Mouse (Mus musculus) erythroid progenitor cell, adult 5-6 weeks (primary cell): Measurements from ENCODE around the gene Tbxas1. TPM values are rescaled to one million over a fixed set of nuclear protein-coding genes. Genes with fewer than 3 reads are reported as not detected.

Experiments
- ATAC-seq: replicated peaks from 2 replicates; pipeline ENCODE4 v1.8.0; 2016; ENCODE audit warnings: moderate number of reproducible peaks, mild to moderate bottlenecking, moderate TSS enrichment, inconsistent platforms; ENCODE audit not compliant: poor library complexity, low FRiP score, severe bottlenecking
- total RNA-seq, 2 experiments: library from RNA; stranded (forward) in 1 of 2; stranded (reverse) in 1 of 2; fragments of 150-400 nt in 1 of 2; fragments of 186-747, 209-891 nt in 1 of 2; gene quantifications; 2 replicates each; pipeline versions ENCODE4 v1.2.3 to v1.2.4; 2015 to 2017; ENCODE audit warnings: low replicate concordance in 2 of 2

Gene Tbxas1
- total RNA-seq, 2 experiments from 2014 or later: 18.6 to 18.9 TPM

DNA sequence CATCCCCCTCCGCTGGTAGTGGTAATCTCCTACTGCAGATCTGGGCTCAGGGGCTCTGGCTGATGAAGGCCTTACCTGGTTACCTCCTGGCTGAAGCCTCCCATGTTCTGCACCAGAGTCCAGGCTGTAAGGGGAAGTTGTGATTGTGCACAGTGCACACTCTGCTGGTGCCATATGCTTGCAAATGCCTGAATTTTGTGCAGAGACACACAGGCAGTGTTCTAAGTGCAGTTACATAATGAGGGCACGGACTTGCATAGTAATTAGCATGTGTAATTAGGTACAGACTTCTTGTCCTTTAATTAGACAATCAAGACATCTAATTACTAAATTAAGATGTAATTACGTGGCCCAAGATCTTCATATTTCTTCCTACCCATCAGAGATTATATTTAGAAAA, 70.5 kb downstream of the Tbxas1 start:
- no peak for ATAC-seq

DNA sequence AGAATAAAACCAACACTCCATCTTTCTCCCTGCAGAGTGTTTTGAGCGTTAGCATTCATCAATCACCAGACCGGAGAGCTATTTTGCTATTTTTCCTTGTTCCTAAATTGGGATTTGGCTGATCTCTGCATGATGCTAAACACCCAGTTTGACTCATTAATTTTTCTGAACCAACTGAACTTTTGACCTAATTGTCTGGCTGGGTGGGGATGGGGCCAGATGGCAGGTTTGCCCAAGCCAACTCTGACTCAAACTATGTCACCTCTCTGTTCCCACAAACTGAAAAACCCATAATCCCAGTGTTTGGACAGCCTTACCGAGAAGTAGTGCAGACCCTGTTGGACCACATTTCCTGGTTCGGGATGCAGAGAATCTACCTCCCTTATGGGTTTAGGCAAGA, 72.1 kb downstream of the Tbxas1 start:
- no peak for ATAC-seq

DNA sequence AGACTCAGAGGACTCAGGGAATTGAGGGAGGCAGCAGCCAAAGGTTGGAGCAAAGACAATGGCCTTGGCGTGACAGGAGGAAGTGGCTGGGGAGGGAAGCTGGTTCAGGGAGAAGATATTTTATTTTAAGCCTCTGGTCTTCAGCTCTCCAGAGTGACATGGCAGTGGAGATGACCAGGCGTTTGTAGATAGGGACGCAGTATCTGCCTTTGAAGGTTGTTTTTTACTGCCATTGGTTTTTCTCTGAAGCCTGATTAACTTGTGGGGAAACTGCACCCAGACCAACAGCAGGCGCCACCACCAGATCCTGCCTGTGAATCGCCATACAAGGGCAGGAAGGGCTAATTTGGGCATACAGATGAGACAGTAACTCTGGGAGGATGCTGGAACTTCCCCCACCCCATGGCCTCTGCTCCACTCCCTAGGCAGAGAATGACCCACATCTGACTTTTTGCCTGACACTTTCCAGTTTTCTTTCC, 74.5 kb downstream of the Tbxas1 start:
- ATAC-seq: no peak

DNA sequence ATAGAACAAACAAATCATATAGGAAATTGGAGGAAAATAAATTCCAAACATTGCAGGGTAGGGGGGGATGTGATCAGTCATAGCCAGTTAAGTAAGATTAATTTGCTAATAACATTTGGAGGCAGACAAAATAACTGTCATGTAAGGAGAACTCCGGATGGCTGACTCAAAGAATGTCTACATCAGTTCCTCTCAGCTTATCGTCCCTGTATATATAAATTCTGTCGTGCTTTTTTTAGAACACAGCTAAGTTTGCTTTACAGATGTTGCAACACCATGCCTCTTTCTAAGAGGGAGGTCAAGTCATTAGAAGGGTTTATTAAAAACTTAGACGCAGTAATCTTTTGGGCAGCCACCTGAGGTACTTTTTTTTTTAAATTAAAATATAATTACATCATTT, 75.1 kb downstream of the Tbxas1 start:
- ATAC-seq: no peak

DNA sequence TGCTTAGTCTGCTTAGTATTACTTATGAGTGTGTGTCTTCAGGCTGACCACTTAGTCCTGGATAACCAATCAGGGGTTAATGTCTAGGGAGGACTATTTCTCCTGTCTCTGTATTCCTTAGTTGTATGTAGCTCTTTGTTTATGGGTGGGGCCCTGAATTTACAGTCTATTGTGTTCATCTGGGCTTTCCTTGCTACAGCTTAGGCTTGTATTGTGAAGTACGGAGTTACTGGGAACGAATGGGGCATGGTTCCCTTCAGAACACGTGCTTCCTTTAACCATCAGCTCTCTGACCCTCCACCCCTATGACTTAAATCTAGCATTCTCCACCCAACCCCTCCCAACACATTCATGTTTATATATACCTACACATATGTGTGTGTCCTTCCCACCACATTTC, 75.6 kb downstream of the Tbxas1 start:
- no peak for ATAC-seq

DNA sequence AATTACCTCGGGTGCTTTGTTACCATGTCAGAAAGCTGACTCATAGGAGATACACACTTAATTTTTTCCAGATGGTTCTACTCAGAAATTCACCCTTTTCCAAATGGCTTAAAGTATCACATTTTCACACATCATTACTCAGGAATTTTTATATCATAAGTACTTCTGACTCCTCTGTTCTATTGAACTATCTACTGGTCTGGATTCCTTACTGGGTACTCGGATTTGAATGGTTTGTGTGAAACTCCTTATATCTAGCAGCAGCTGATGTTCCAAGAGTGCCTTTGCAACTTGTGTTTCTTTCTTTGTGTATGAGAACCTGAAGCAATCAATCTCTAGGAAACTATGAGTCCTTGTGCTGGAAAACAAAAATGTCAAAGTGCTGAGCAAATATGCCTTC, 81.4 kb downstream of the Tbxas1 start:
- ATAC-seq: no peak

DNA sequence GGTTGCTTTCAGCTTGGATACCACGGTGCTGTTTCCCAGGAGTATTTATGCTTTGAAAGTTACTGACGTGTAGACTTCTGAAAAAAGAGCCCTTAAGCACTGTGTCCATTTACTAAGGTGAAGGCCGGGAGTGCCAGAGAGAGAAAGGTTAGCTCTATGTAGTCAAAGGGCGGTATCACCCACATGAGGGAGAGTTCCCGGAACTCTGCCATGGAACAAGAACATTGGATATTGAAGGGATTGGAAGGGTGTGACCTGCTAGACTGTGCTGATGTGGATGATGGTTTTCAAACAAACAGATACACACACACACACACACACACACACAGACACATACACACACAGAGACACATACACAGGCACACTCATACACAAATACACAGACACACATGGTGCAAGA, 82.0 kb downstream of the Tbxas1 start:
- ATAC-seq: no peak

DNA sequence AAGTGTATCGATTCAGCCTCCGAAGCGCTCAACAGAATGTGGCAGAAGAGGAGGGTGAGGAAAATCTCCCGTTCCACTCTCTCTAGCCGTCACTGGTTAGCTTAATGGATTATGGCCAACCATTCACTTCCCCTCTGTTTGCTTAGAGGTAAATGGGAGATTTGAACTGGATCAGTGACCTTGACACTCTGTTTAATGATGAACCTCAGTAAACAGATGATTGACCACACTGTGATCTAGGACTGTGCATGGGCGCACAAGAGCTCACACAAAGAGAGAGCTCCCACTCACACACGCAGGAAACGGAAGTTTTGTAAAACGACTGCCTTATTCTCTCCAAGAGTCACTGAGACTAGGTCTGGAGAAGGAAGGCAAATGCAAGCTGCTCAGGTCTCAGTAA, 84.3 kb downstream of the Tbxas1 start:
- ATAC-seq: no peak

DNA sequence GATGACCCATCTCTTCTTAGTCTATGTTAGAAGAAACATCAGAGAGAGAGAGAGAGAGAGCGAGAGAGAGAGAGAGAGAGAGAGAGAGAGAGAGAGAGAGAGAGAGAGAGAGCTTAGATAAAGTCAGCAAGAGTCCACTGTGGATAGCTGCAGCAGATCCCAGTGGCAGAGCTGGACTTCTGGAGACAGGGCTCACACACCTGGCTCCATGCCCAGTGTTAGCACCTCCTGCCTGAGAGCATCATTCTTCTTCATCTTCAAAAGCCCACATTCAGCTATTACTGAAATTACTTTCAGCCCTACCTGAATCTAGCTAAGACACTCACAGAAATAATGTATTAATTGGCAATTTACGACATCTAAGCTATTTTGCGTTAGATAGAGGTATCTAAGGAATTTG, 85.2 kb downstream of the Tbxas1 start:
- ATAC-seq: no peak

DNA sequence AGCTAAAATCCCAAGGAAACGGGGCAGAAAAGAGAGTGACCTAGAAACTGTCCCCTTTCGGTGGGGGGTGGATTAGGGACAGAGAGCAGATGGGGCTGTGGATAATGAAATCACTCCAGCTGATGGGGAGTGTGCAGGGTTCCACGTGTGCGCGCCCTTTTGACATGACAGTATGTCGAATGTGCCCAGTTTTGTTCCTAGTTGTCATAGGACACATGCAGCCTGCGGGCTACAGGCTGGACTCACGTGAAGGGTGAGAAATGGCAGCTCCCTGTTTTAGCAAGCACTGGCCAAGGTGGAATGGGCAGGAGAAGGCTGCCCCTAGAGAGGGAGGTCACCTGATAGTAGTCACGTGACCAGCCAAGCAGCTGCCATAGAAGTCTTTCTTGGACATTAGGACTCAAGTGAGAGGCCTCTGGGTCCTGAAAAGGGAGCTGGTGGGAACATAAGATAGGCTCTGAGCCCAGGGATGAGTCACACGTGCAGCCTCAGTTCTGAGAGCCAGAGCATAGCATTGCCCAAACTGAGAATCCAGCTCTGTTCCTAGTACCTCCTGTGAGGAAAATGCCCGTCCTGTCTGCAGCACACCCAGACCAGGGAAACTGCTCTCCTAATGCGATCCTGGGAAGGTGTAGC, 85.7 kb downstream of the Tbxas1 start:
- peak; percentile 26; the same call in 1 of the 2 replicates for ATAC-seq

DNA sequence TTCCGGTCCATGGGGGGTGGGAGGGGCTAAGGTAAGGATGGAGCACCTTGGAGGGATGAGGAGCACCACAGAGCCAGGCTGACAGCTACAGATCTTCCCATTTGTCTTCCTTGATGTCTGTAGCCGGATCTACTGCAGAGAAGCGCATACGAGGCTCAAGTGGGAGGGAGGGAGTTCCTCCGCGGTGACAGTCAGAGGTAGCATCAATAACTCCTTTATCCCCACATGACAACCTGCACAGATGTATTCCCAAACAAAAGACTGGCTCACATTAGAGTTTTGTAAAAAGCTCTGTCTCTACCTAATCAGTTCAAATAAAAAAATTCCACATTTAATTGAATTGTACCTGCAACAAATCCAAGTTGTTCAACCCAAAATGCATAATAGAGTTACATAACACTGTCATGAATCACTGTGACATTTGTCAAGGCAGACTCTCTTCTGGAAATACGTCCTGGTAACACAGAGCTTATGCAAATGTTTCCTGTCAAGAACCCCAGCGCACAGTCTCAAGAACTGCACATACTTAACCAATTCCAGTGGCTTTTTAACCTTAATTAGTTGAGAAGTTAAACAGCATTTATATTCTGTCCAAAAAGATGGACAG, 86.3 kb downstream of the Tbxas1 start:
- ATAC-seq: no peak

DNA sequence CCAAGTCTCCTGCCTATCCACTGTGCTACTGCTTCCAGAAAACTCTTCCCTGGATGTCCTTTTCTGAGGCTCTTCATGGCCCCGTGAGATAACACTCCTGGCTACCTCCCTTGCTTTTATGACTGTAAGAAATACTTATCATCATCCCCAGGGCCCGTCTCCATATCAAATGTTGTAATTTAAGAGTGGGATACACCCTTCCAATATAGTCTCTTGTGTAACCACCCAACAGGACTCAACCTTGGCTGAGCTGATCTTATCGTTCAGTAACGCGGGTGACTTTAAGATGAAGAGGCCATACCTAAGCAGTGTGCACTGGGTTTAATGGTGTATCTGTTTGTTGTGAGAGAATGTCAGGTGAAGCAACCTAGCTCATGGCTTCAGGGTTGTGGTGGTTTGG, 91.6 kb downstream of the Tbxas1 start:
- ATAC-seq: peak; percentile 79

DNA sequence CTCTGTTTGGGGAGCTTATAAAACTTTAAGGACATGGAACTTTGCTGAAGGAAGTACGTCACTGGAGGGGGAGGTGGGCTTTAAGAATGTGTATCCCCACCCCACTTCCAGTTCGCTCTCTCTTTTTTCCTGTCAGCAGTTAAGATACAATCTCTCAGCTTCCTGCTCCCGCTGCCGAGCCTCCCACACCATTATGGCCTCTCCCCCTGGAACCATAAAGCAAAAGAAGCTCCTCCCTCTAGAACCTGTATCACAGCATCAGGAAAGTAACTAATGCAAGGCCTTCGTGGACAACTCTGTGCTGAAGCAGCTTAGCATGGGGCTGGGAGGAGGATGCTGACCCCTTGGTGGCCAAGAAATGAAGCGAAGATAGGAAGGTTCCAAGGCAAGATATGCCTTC, 92.1 kb downstream of the Tbxas1 start:
- ATAC-seq: no peak

DNA sequence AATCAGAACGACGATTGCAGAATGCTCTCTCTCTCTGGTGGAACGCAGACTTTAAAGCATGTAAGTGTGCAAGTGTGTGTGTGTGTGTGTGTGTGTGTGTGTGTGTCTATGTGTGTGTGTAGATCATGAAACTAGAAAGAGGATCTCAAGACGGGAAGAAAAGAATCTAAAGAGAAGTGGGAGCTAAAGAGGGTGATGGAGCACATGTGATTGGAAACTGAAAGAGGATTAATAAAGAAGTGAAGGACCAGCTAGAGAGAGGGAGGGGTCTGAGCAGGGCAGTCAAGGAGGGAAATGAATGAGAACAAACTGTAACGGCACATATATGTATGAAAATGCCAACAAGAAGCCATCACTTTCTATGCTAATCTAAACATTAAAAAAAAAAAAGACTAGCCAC, 92.8 kb downstream of the Tbxas1 start:
- ATAC-seq: no peak

DNA sequence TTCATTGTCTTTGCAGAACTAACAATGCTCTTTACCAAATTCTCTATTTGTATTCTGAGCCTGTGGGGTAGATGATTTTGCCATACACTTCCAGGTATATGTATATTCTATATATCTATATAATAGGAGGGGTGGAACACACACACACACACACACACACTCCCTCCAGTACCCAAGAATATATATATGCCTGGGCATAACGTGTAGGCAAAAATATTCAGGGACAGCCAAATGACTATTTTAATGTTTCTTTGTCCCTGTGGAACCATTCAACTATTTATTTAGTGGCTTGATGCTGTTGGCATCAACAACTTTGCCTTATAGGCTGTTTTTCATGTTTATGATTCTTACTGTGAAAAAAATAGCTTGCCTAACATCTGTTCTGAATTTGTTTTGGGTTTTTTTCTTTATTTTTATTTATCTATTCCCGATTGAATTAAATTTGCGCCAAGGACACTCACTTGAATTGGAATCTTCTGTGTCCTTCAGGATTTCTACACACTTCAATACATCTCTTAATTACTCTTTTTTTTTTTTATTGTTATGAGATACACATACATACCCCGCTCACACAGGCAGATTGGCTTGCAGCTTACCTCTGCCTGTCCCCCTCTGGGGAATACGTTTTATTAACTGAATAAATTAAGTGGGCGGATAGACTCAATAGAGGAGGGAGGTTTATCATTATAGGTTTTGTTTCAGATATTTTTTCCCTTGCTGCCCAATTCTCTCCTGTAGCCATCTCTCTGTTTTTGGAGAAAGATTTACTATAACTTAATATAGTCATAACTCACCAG, 94.9 kb downstream of the Tbxas1 start:
- ATAC-seq: no peak

DNA sequence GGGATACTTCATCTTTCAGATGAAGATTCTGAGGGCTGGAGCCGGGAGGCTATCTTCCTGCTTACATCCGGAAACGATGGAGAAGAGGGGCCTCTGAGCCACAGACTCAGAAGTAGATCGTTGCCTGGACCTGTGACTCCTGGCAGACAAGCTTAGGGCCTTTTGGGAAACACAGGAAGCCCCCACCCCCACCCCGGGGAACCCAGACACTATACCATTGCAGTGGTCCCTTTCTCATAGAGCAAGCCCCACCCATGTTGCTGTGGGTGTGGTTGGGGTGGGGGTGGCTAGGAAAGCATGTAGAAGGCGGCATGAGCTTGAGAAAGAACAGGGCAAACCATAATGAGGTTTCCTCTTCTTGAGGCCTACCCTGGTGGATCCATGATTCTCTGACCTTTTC, 95.6 kb downstream of the Tbxas1 start:
- ATAC-seq: no peak

DNA sequence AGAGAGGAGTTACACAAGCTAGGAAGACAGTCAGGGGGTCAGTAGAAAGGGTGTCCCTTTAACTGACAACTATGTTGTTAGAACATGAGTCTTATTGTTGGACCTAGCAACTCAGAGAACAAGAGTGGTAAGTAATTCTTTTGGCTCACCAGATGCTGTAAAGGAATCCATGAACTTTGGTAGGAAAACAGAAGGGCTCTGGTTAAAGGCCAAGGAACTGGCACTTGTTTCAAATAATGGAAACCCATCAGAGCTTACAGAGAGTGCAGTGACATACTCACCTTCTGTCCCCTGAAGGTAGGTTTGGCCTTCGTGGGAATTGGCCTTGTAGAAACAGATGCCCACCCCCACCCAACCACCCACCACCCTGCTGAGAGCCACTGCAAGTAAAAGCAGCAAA, 97.6 kb downstream of the Tbxas1 start:
- no peak for ATAC-seq

DNA sequence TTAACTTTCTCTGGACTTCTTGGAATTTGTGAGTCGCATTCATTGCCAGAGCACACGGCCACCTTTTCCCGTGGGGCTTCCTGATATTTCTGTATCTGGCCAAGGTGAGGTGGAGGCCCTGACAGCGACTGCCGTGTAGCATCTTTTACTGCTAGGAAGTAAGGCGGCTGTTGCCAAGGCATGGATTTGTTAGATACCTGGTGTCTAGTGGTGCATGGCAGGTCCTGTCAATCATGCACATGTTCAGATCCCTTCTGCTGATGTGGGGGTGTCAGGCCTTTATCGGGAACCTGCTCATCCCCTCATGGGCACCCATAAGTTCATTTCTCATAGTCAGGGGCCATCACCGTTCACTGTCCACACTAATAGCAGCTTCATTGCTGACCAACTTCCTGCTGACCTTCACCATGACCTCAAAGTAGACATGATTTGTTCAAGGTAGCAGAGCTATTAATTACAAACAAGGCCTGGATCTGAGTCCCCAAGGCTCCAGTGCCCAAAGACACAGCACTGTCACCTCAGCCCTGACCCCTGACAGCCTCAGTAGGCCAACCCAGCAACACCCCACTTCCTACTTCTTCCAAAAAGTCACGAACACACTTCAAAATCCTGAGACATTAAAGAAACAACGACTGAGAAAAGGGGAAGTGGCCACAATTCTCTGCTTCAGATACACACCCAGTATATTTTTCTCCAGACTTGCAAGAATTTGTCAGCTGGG, 98.4 kb downstream of the Tbxas1 start:
- ATAC-seq: no peak

DNA sequence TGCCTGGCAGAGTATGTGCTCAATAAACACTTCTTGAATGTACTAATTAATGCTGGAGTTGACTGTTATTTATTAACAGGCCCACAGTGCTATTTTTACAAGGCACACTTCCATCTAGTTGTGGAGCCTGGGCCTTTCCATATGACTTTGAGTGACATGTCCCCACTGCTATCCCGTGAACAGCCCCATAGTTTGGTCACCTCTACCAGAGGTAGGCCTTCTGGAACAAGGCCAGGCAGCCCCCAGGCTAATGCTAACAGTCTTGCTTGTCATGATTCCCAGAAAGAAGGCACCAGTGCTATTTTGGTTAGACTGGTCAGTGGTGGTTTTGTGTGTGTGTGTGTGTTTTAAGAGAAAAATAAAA, 98.9 kb downstream of the Tbxas1 start:
- no peak for ATAC-seq

DNA sequence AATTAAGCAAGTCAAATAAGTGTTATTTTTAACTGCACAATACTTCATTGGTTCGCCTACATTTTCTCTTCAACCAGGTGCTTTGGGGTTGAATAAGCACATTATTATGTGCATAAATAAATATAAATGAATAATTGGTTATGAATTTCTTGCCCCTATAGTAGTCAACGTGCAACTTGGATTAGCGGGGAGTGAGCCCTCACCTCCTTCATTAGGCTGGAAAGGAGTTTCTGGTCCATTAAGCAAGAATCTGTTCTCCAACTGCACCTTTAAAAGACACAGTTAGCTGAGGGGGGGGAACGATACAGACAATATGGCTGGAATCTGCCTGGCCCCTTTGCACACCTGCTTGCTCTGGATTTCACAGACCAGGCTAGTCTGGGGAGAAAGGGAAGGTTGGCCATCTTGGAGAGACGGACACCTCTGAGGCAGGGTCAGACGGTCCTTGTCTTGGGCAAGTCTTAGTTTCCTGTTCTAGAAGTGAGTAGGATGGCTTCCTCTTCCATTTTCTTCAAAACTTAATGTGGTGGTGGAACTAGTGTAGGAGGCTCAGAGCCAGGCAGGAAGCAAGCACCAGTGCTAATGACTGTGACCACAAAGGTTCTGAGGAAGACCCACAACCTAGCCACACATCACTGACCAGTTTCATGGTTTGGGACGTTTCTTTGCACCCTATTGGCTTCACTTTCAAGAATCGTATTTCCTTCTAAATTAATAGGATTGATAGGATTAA, 99.5 kb downstream of the Tbxas1 start:
- ATAC-seq: no peak
